Mouse (Mus musculus) kidney, adult 2 months (tissue): ENCODE data around the gene Smyd3. TPM values are rescaled to one million over a fixed set of nuclear protein-coding genes. Genes with fewer than 3 reads are reported as not detected.

ENCODE experiments used
- DNase-seq: peaks from one replicate; pipeline ENCODE4 v3.0.0; 2021
- H3K27ac ChIP-seq: fragments of 200-500 bp; 2 replicates; pipeline ENCODE4 v1.5.1; 2012; ENCODE audit warnings: low read depth, low read length, control low read depth, inconsistent platforms; ENCODE audit not compliant: insufficient read depth
- H3K27me3 ChIP-seq: fragments of 200-500 bp; replicated peaks from 2 replicates; pipeline ENCODE4 v1.6.1; 2012; ENCODE audit warnings: mild to moderate bottlenecking, moderate library complexity, low read length, inconsistent platforms; ENCODE audit not compliant: control insufficient read depth, insufficient read depth
- H3K36me3 ChIP-seq: fragments of 200-500 bp; 2 replicates; pipeline ENCODE4 v1.6.1; 2012; ENCODE audit warnings: mild to moderate bottlenecking, moderate library complexity, low read length, inconsistent platforms; ENCODE audit not compliant: control insufficient read depth, insufficient read depth
- H3K4me1 ChIP-seq: fragments of 200-500 bp; 2 replicates; pipeline ENCODE4 v1.6.1; 2011; ENCODE audit warnings: low read length; ENCODE audit not compliant: control insufficient read depth, insufficient read depth
- H3K4me3 ChIP-seq: fragments of 200-500 bp; 2 replicates; pipeline ENCODE4 v1.5.1; 2011; ENCODE audit warnings: mild to moderate bottlenecking, low read depth, low read length, control low read depth; ENCODE audit not compliant: insufficient read depth
- CTCF ChIP-seq: fragments of 200-500 bp; conservative IDR thresholded peaks from 2 replicates; pipeline ENCODE4 v1.5.1; 2011; ENCODE audit warnings: low read depth, mild to moderate bottlenecking, control low read depth, low read length, moderate library complexity, mixed read lengths; ENCODE audit not compliant: insufficient read depth, insufficient read length
- POLR2A ChIP-seq: fragments of 200-500 bp; IDR thresholded peaks from one replicate; pipeline ENCODE4 v1.6.1; 2011; ENCODE audit warnings: low read depth, low read length, control low read depth
- WGBS: fragments of 180-500 bp; shearing (Covaris S2); methylation state at CpG from one replicate; pipeline ENCODE4 v1.1.7; 2018; 5-methylcytosine and 5-hydroxymethylcytosine counted together
- polyA plus RNA-seq: library from polyadenylated mRNA; depleted of rRNA; stranded (reverse); fragments of >200 nt; gene quantifications from 2 replicates; pipeline ENCODE4 v1.2.3, GENCODE M21; 2012

Smyd3 gene
- polyA plus RNA-seq, 1 experiment, result 5.2 TPM

- TF ChIP-seq POLR2A (no peak), CTCF (no peak)
- no peak overlapping the region for H3K4me3 ChIP-seq
- H3K4me1 ChIP-seq, result no peaks in the 10 kb centered on the region
- 92% methylated on average over 13 of the region's 13 CpGs for WGBS
- DNase-seq, result no peak
- H3K27me3 ChIP-seq, result no peaks in the 10 kb centered on the region
- no peaks in the 10 kb centered on the region for H3K36me3 ChIP-seq
- H3K27ac ChIP-seq, result no peak overlapping the region
Measured at GRCm38 (mm10) chr1:179047931-179048596, 469.8 kb downstream of the Smyd3 start.

DNA sequence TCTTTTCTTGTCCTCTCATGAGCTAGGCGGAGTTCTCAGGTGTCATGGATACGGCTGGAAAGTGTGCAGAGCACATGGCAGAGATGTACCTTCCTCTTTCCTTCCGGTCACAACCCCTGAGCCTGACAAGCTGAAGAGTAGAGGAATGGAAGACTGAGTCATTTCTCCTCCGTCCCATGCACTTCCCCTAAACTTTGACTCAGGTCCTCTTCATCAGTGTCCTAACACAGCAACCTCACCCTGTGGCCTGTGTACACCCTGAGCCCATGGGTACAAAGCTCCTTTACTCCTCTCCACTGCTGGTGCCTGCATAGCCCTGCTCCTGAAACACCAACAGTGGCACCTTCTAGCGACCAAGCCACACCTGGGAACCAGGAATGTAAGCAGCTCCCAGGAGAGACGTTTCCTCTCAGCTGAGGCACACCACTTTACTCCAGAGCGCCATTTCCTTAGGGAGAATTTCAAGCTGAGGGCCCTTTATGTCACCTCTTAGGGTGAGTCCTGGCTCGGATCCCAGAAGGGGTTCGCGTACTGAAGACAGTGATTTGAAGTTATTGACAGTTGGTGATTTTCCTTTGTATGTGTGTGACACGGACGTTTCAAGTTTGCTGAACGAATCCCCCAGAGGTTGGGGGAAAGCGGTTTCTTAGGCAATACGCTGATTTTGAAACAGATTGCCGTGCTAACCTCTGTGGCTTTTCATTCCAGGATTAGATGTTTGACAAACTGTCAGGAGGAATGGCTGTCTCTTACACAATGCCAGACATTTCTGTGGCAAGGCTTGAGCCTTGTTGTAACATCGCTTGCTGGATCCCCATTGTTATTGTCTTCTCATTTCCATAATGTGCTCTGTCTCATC, 471.8 kb downstream of the Smyd3 start:
- no peaks in the 10 kb centered on the region for H3K27me3 ChIP-seq
- no peak overlapping the region for H3K4me3 ChIP-seq
- DNase-seq, result no peak
- no peaks in the 10 kb centered on the region for H3K36me3 ChIP-seq
- no peak overlapping the region for H3K27ac ChIP-seq
- TF ChIP-seq POLR2A, result no peak
- TF ChIP-seq CTCF, result no peak
- 87% methylated on average over 17 of the region's 17 CpGs for WGBS
- no peaks in the 10 kb centered on the region for H3K4me1 ChIP-seq

DNA sequence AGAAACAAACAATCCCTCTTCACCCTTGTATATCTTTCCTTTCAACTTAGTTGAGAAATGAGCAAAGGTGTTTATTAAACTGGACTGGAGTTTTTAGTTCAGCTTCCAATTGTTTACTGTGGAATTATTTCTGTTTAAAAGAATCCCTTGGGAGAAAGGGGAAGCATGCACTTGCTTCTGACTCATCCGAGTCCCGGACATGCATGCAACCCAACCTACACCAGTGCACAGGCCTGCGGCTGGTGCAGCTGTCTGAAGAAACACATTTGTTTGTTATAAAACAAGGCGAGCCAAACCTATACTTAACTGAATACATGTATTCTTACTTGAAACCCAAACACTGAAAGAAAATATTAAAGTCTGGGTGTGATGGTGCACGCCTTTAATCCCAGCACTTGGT, 473.7 kb downstream of the Smyd3 start:
- WGBS, result 90% methylated on average over 5 of the region's 5 CpGs
- no peak for TF ChIP-seq POLR2A
- TF ChIP-seq CTCF, result no peak
- Histone ChIP-seq H3K4me3 (no peak overlapping the region), H3K36me3 (no peaks in the 10 kb centered on the region), H3K27ac (no peak overlapping the region), H3K27me3 (no peaks in the 10 kb centered on the region), H3K4me1 (no peaks in the 10 kb centered on the region)
- DNase-seq, result no peak

GRCm38 (mm10) chr1:179043644-179044043, 474.2 kb downstream of the Smyd3 start:
- Histone ChIP-seq H3K27ac (no peak overlapping the region), H3K4me1 (no peaks in the 10 kb centered on the region), H3K27me3 (no peaks in the 10 kb centered on the region), H3K4me3 (no peak overlapping the region), H3K36me3 (no peaks in the 10 kb centered on the region)
- no peak for TF ChIP-seq CTCF
- WGBS, result 71% methylated on average over 12 of the region's 12 CpGs
- no peak for DNase-seq

- 81% methylated on average over 8 of the region's 8 CpGs for WGBS
Measured at GRCm38 (mm10) chr1:179041905-179042337, 475.9 kb downstream of the Smyd3 start.

DNA sequence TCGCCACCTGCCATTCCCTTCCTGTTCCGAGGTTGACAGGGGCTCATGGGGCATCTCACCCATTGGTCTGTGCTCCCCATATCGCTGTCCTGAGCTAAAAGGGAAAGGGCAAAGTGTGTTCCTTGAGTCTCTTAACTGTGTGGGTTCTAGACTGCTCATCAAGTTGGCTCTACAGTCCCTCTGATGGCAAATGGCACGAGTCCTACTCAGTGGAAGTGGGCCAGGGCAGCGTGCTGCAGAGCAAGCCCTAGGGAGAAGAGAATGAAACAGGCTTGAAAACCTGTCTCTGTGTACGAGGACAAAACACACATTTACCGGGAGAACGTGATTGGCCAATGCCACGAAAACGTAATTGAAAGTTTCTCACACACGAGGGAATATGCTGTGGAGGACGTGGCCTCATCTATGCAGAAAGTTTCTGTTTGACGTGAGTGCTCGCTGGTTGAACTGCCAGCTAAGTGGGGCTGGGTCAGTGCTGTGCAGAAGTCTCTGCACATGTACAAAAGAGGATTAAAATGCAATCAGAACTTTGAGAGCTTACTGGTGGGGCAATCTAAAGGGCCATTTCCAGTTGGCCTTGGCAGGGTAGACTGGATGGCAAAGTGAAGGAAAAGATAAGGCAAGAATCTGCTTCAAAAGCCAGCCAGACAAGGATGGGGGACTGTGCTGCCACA, 476.5 kb downstream of the Smyd3 start:
- no peaks in the 10 kb centered on the region for H3K4me1 ChIP-seq
- DNase-seq, result no peak
- no peak overlapping the region for H3K4me3 ChIP-seq
- 89% methylated on average over 14 of the region's 14 CpGs for WGBS
- TF ChIP-seq POLR2A, result no peak
- no peak for TF ChIP-seq CTCF
- no peaks in the 10 kb centered on the region for H3K27me3 ChIP-seq
- no peaks in the 10 kb centered on the region for H3K36me3 ChIP-seq
- H3K27ac ChIP-seq, result no peak overlapping the region

More at GRCm38 (mm10) chr1:179041905-179042337, 475.9 kb downstream of the Smyd3 start:
- no peak for TF ChIP-seq POLR2A
- TF ChIP-seq CTCF, result no peak
- peak; percentile 17 for DNase-seq
- Histone ChIP-seq H3K27ac (no peak overlapping the region), H3K27me3 (no peaks in the 10 kb centered on the region), H3K4me1 (no peaks in the 10 kb centered on the region), H3K36me3 (no peaks in the 10 kb centered on the region), H3K4me3 (no peak overlapping the region)

DNA sequence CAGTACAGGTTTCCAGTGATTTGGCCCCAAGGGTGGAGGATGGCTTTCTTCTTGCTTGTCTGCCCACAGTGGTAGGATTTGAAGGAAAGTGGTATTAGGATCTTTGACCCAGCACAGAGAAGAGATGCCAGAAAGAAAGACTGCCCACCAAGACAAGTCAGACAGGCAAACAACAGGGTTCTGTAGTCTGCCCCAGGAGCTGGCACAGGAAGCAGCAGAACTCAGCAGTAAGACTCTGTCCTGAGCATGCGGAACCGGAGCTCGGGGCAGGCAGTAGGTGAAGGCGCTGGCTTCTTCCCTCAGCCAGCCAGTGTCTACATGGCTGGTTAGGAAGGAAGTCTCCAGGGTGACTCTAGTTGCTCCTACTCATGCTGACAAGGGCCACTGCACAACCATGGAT, 479.0 kb downstream of the Smyd3 start:
- no peaks in the 10 kb centered on the region for H3K27me3 ChIP-seq
- DNase-seq, result no peak
- TF ChIP-seq CTCF (no peak), POLR2A (no peak)
- H3K4me1 ChIP-seq, result no peaks in the 10 kb centered on the region
- no peaks in the 10 kb centered on the region for H3K36me3 ChIP-seq
- H3K4me3 ChIP-seq, result no peak overlapping the region
- WGBS, result 95% methylated on average over 4 of the region's 4 CpGs
- H3K27ac ChIP-seq, result no peak overlapping the region
